Mouse (Mus musculus): ENCODE data around the gene Nhlrc3. TPM values are rescaled to one million over a fixed set of nuclear protein-coding genes. Genes with fewer than 3 reads are reported as not detected.

The Nhlrc3 gene
- polyA plus RNA-seq, 1 experiment from 2014 or later: 11.1 TPM

GRCm38 (mm10) chr3:53454005-53454404 lies 9.1 kb downstream of the Nhlrc3 start:
- Histone ChIP-seq H3K9me3 (replicated peaks) (no peaks in the 10 kb centered on the region), H3K36me3 (peaks cover 89% of the 10 kb centered on the region), H3K27ac (replicated peaks) (no peak overlapping the region), H3K27me3 (no peaks in the 10 kb centered on the region), H3K4me2 (replicated peaks) (no peak overlapping the region), H3K4me3 (replicated peaks) (no peak overlapping the region), H3K4me1 (no peaks in the 10 kb centered on the region), H3K9ac (no peak overlapping the region)
- no peak for ATAC-seq (ENCODE audit: insufficient number of reproducible peaks, low FRiP score, low TSS enrichment, low read depth)
- WGBS: 94% methylated on average over 6 of the region's 6 CpGs

GRCm38 (mm10) chr3:53453346-53453745 lies 9.8 kb downstream of the Nhlrc3 start:
- H3K4me2 ChIP-seq (replicated peaks): no peak overlapping the region
- no peaks in the 10 kb centered on the region for H3K9me3 ChIP-seq (replicated peaks)
- peaks cover 88% of the 10 kb centered on the region for H3K36me3 ChIP-seq
- no peak overlapping the region for H3K27ac ChIP-seq (replicated peaks)
- no peaks in the 10 kb centered on the region for H3K4me1 ChIP-seq
- H3K4me3 ChIP-seq (replicated peaks): no peak overlapping the region
- WGBS: 88% methylated on average over 7 of the region's 7 CpGs
- H3K27me3 ChIP-seq: no peaks in the 10 kb centered on the region
- H3K9ac ChIP-seq: no peak overlapping the region
- ATAC-seq (ENCODE audit: insufficient number of reproducible peaks, low FRiP score, low TSS enrichment, low read depth): no peak

GRCm38 (mm10) chr3:53452351-53452750 lies 10.8 kb downstream of the Nhlrc3 start:
- no peak for ATAC-seq (ENCODE audit: insufficient number of reproducible peaks, low FRiP score, low TSS enrichment, low read depth)
- Histone ChIP-seq H3K36me3 (peaks cover 78% of the 10 kb centered on the region), H3K4me2 (replicated peaks) (no peak overlapping the region), H3K4me3 (replicated peaks) (no peak overlapping the region), H3K4me1 (no peaks in the 10 kb centered on the region), H3K9me3 (replicated peaks) (no peaks in the 10 kb centered on the region), H3K27me3 (no peaks in the 10 kb centered on the region), H3K9ac (no peak overlapping the region), H3K27ac (replicated peaks) (no peak overlapping the region)
- 74% methylated on average over 10 of the region's 10 CpGs for WGBS

- no peak for ATAC-seq (ENCODE audit: insufficient number of reproducible peaks, low FRiP score, low TSS enrichment, low read depth)
- 95% methylated on average over 11 of the region's 11 CpGs for WGBS
- peaks cover 61% of the 10 kb centered on the region for H3K36me3 ChIP-seq
Observed at GRCm38 (mm10) chr3:53450666-53451065, 12.5 kb downstream of the Nhlrc3 start.

GRCm38 (mm10) chr3:53448208-53448607 lies 14.9 kb downstream of the Nhlrc3 start:
- no peaks in the 10 kb centered on the region for H3K4me1 ChIP-seq
- no peak overlapping the region for H3K9ac ChIP-seq
- H3K9me3 ChIP-seq (replicated peaks): no peaks in the 10 kb centered on the region
- peak; percentile 37; the same call in 1 of the 2 replicates for ATAC-seq (ENCODE audit: insufficient number of reproducible peaks, low FRiP score, low TSS enrichment, low read depth)
- H3K36me3 ChIP-seq: peaks cover 43% of the 10 kb centered on the region
- WGBS: 20% methylated on average over 2 of the region's 2 CpGs
- H3K27ac ChIP-seq (replicated peaks): no peak overlapping the region
- no peak overlapping the region for H3K4me2 ChIP-seq (replicated peaks)
- H3K27me3 ChIP-seq: no peaks in the 10 kb centered on the region
- H3K4me3 ChIP-seq (replicated peaks): no peak overlapping the region

More at GRCm38 (mm10) chr3:53450666-53451065, 12.5 kb downstream of the Nhlrc3 start:
- H3K9me3 ChIP-seq (replicated peaks): no peaks in the 10 kb centered on the region
- no peak overlapping the region for H3K4me2 ChIP-seq (replicated peaks)
- H3K4me3 ChIP-seq (replicated peaks): no peak overlapping the region
- no peaks in the 10 kb centered on the region for H3K27me3 ChIP-seq
- H3K4me1 ChIP-seq: no peaks in the 10 kb centered on the region
- H3K27ac ChIP-seq (replicated peaks): no peak overlapping the region
- no peak overlapping the region for H3K9ac ChIP-seq

- ATAC-seq (ENCODE audit: insufficient number of reproducible peaks, low FRiP score, low TSS enrichment, low read depth): no peak
- no peaks in the 10 kb centered on the region for H3K9me3 ChIP-seq (replicated peaks)
- peaks cover 29% of the 10 kb centered on the region for H3K36me3 ChIP-seq
- H3K4me3 ChIP-seq (replicated peaks): no peak overlapping the region
- no peak overlapping the region for H3K4me2 ChIP-seq (replicated peaks)
- no peak overlapping the region for H3K27ac ChIP-seq (replicated peaks)
- no peak overlapping the region for H3K9ac ChIP-seq
- no peaks in the 10 kb centered on the region for H3K27me3 ChIP-seq
- 91% methylated on average over 3 of the region's 3 CpGs for WGBS
- no peaks in the 10 kb centered on the region for H3K4me1 ChIP-seq
Observed at GRCm38 (mm10) chr3:53446801-53447200, 16.3 kb downstream of the Nhlrc3 start.

- no peak overlapping the region for H3K4me3 ChIP-seq (replicated peaks)
- H3K9me3 ChIP-seq (replicated peaks): no peaks in the 10 kb centered on the region
- no peak for ATAC-seq (ENCODE audit: insufficient number of reproducible peaks, low FRiP score, low TSS enrichment, low read depth)
- H3K4me1 ChIP-seq: no peaks in the 10 kb centered on the region
- H3K36me3 ChIP-seq: peaks cover 18% of the 10 kb centered on the region; the same call in 1 of the 2 replicates
- 86% methylated on average over 5 of the region's 5 CpGs for WGBS
- H3K9ac ChIP-seq: no peak overlapping the region
- H3K27me3 ChIP-seq: no peaks in the 10 kb centered on the region
- H3K4me2 ChIP-seq (replicated peaks): no peak overlapping the region
- no peak overlapping the region for H3K27ac ChIP-seq (replicated peaks)
Observed at GRCm38 (mm10) chr3:53445540-53445939, 17.6 kb downstream of the Nhlrc3 start.

GRCm38 (mm10) chr3:53436550-53436949 lies 26.6 kb downstream of the Nhlrc3 start:
- no peak overlapping the region for H3K27ac ChIP-seq (replicated peaks)
- no peak overlapping the region for H3K4me2 ChIP-seq (replicated peaks)
- no peaks in the 10 kb centered on the region for H3K9me3 ChIP-seq (replicated peaks)
- no peaks in the 10 kb centered on the region for H3K36me3 ChIP-seq
- 59% methylated on average over 5 of the region's 5 CpGs for WGBS
- no peak overlapping the region for H3K4me3 ChIP-seq (replicated peaks)
- ATAC-seq (ENCODE audit: insufficient number of reproducible peaks, low FRiP score, low TSS enrichment, low read depth): no peak
- no peak overlapping the region for H3K9ac ChIP-seq
- H3K27me3 ChIP-seq: no peaks in the 10 kb centered on the region
- H3K4me1 ChIP-seq: no peaks in the 10 kb centered on the region

- H3K4me3 ChIP-seq (replicated peaks): no peak overlapping the region
- H3K27me3 ChIP-seq: no peaks in the 10 kb centered on the region
- H3K9me3 ChIP-seq (replicated peaks): no peaks in the 10 kb centered on the region
- no peaks in the 10 kb centered on the region for H3K36me3 ChIP-seq
- H3K9ac ChIP-seq: no peak overlapping the region
- no peak overlapping the region for H3K4me2 ChIP-seq (replicated peaks)
- no peak overlapping the region for H3K27ac ChIP-seq (replicated peaks)
- 78% methylated on average over 3 of the region's 3 CpGs for WGBS
- ATAC-seq (ENCODE audit: insufficient number of reproducible peaks, low FRiP score, low TSS enrichment, low read depth): no peak
- H3K4me1 ChIP-seq: no peaks in the 10 kb centered on the region
Observed at GRCm38 (mm10) chr3:53434610-53435009, 28.5 kb downstream of the Nhlrc3 start.

- Histone ChIP-seq H3K4me2 (replicated peaks) (no peak overlapping the region), H3K9ac (no peak overlapping the region), H3K27ac (replicated peaks) (no peak overlapping the region), H3K27me3 (no peaks in the 10 kb centered on the region), H3K9me3 (replicated peaks) (no peaks in the 10 kb centered on the region), H3K4me1 (no peaks in the 10 kb centered on the region), H3K4me3 (replicated peaks) (no peak overlapping the region), H3K36me3 (no peaks in the 10 kb centered on the region)
- 88% methylated on average over 4 of the region's 4 CpGs for WGBS
- no peak for ATAC-seq (ENCODE audit: insufficient number of reproducible peaks, low FRiP score, low TSS enrichment, low read depth)
Observed at GRCm38 (mm10) chr3:53423576-53423975, 39.6 kb downstream of the Nhlrc3 start.

- WGBS: 36% methylated on average over 1 of the region's 1 CpGs
- ATAC-seq (ENCODE audit: insufficient number of reproducible peaks, low FRiP score, low TSS enrichment, low read depth): no peak
Observed at GRCm38 (mm10) chr3:53422691-53423090, 40.4 kb downstream of the Nhlrc3 start.

GRCm38 (mm10) chr3:53421656-53422055 lies 41.5 kb downstream of the Nhlrc3 start:
- ATAC-seq (ENCODE audit: insufficient number of reproducible peaks, low FRiP score, low TSS enrichment, low read depth): no peak
- no peak overlapping the region for H3K4me2 ChIP-seq (replicated peaks)
- no peaks in the 10 kb centered on the region for H3K9me3 ChIP-seq (replicated peaks)
- no peak overlapping the region for H3K9ac ChIP-seq
- no peaks in the 10 kb centered on the region for H3K36me3 ChIP-seq
- 90% methylated on average over 12 of the region's 12 CpGs for WGBS
- H3K27me3 ChIP-seq: no peaks in the 10 kb centered on the region
- no peak overlapping the region for H3K4me3 ChIP-seq (replicated peaks)
- H3K4me1 ChIP-seq: no peaks in the 10 kb centered on the region
- H3K27ac ChIP-seq (replicated peaks): no peak overlapping the region

More at GRCm38 (mm10) chr3:53422691-53423090, 40.4 kb downstream of the Nhlrc3 start:
- Histone ChIP-seq H3K27me3 (no peaks in the 10 kb centered on the region), H3K4me1 (no peaks in the 10 kb centered on the region), H3K36me3 (no peaks in the 10 kb centered on the region), H3K4me2 (replicated peaks) (no peak overlapping the region), H3K4me3 (replicated peaks) (no peak overlapping the region), H3K27ac (replicated peaks) (no peak overlapping the region), H3K9ac (no peak overlapping the region), H3K9me3 (replicated peaks) (no peaks in the 10 kb centered on the region)

Measured in embryonic facial prominence, embryonic 15.5 days (tissue).